Mouse (Mus musculus) adrenal gland, postnatal 14 days (tissue): ENCODE measurements at regions not wholly inside any gene's neighbourhood (a gene's known extent, or its start where the extent isn't known, plus 50 kb on each side); places are given as distances from the start of the nearest gene placed in this dataset.
A peak's percentile ranks its signal among the peaks of the same experiment; 100 is the strongest.

Source experiments
- DNase-seq: peaks from one replicate; pipeline ENCODE4 v3.0.0; 2021; ENCODE audit warnings: mixed read lengths

- DNase-seq = no peak
Measured at GRCm38 (mm10) chr3:148558592-148559157, 431.7 kb downstream of the Adgrl2 start.

- no peak for DNase-seq
Measured at GRCm38 (mm10) chr3:148555324-148555723, 435.0 kb downstream of the Adgrl2 start.

GRCm38 (mm10) chr3:148550716-148551115 is 439.6 kb downstream of the Adgrl2 start:
- DNase-seq = no peak

GRCm38 (mm10) chr3:148544929-148545328 is 445.4 kb downstream of the Adgrl2 start:
- no peak for DNase-seq

- no peak for DNase-seq
Measured at GRCm38 (mm10) chr3:148542217-148542616, 448.1 kb downstream of the Adgrl2 start.

GRCm38 (mm10) chr3:148537669-148538271 is 452.6 kb downstream of the Adgrl2 start:
- no peak for DNase-seq

GRCm38 (mm10) chr3:148529893-148530292 is 460.5 kb downstream of the Adgrl2 start:
- DNase-seq = no peak

GRCm38 (mm10) chr3:148510381-148510780 is 480.0 kb downstream of the Adgrl2 start:
- no peak for DNase-seq

- no peak for DNase-seq
Measured at GRCm38 (mm10) chr3:148504928-148505327, 485.4 kb downstream of the Adgrl2 start.

- no peak for DNase-seq
Measured at GRCm38 (mm10) chr3:148503432-148503831, 486.9 kb downstream of the Adgrl2 start.

- no peak for DNase-seq
Measured at GRCm38 (mm10) chr3:148501801-148502200, 488.6 kb downstream of the Adgrl2 start.

GRCm38 (mm10) chr3:148496672-148497071 is 493.7 kb downstream of the Adgrl2 start:
- DNase-seq = no peak

GRCm38 (mm10) chr3:148491287-148491686 is 499.1 kb downstream of the Adgrl2 start:
- no peak for DNase-seq

- no peak for DNase-seq
Measured at GRCm38 (mm10) chr3:148489201-148489600, 501.2 kb downstream of the Adgrl2 start.

- DNase-seq = peak; percentile 14
Measured at GRCm38 (mm10) chr3:148487949-148488348, 502.4 kb downstream of the Adgrl2 start.

- DNase-seq = no peak
Measured at GRCm38 (mm10) chr3:148475862-148476261, 514.5 kb downstream of the Adgrl2 start.

- DNase-seq = no peak
Measured at GRCm38 (mm10) chr3:148472943-148473444, 517.4 kb downstream of the Adgrl2 start.

GRCm38 (mm10) chr3:148465456-148465855 is 524.9 kb downstream of the Adgrl2 start:
- DNase-seq = no peak

GRCm38 (mm10) chr3:148462791-148463190 is 527.6 kb downstream of the Adgrl2 start:
- no peak for DNase-seq

GRCm38 (mm10) chr3:148448888-148449287 is 541.5 kb downstream of the Adgrl2 start:
- DNase-seq = no peak

- no peak for DNase-seq
Measured at GRCm38 (mm10) chr3:148448465-148448864, 541.9 kb downstream of the Adgrl2 start.

GRCm38 (mm10) chr3:148446845-148447244 is 543.5 kb downstream of the Adgrl2 start:
- DNase-seq = no peak

- no peak for DNase-seq
Measured at GRCm38 (mm10) chr3:148443012-148443411, 547.3 kb downstream of the Adgrl2 start.

GRCm38 (mm10) chr3:148434033-148434432 is 556.3 kb downstream of the Adgrl2 start:
- DNase-seq = no peak
